Mouse (Mus musculus) MEL (cell line): ENCODE measurements around the gene Slc17a7.

Source experiments
- CTCF ChIP-seq, 3 experiments: IDR thresholded peaks in 2 of 3; conservative IDR thresholded peaks in 1 of 3; 2 replicates each; pipeline ENCODE4 v1.5.1; 2011 to 2012; ENCODE audit warnings: low read length in 3 of 3, low read depth in 2 of 3, mild to moderate bottlenecking in 2 of 3, improper control_type of control experiment in 1 of 3, inconsistent platforms in 1 of 3, mixed read lengths in 1 of 3, moderate library complexity in 1 of 3; ENCODE audit not compliant: control insufficient read depth in 1 of 3, insufficient read depth in 1 of 3, poor library complexity in 1 of 3, severe bottlenecking in 1 of 3
- EP300 ChIP-seq, 2 experiments: IDR thresholded peaks; 2 replicates each; pipeline ENCODE4 v1.6.1; 2011; ENCODE audit warnings: improper control_type of control experiment in 2 of 2, low read length in 2 of 2, low read depth in 1 of 2, mild to moderate bottlenecking in 1 of 2
- GABPA ChIP-seq: IDR thresholded peaks from 2 replicates; pipeline ENCODE4 v1.6.1; 2012; ENCODE audit warnings: low read depth, mild to moderate bottlenecking, inconsistent platforms, low read length, improper control_type of control experiment, moderate library complexity
- JUND ChIP-seq: IDR thresholded peaks from 2 replicates; pipeline ENCODE4 v1.6.1; 2011; ENCODE audit warnings: low read depth, mild to moderate bottlenecking, improper control_type of control experiment, low read length
- POLR2A ChIP-seq, 2 experiments: IDR thresholded peaks; 2 replicates each; pipeline ENCODE4 v1.6.1; 2011 to 2012; ENCODE audit warnings: low read length in 2 of 2, mild to moderate bottlenecking in 2 of 2, control low read depth in 1 of 2, improper control_type of control experiment in 1 of 2, low read depth in 1 of 2, moderate library complexity in 1 of 2; ENCODE audit not compliant: control insufficient read depth in 1 of 2, insufficient read depth in 1 of 2, poor library complexity in 1 of 2
- SMC3 ChIP-seq: IDR thresholded peaks from 2 replicates; pipeline ENCODE4 v1.6.1; 2011; ENCODE audit warnings: low read depth, low read length, improper control_type of control experiment
- ZC3H11A ChIP-seq: IDR thresholded peaks from 2 replicates; pipeline ENCODE4 v1.6.1; 2012; ENCODE audit warnings: low read depth, mild to moderate bottlenecking, inconsistent platforms, low read length, improper control_type of control experiment

- TF ChIP-seq ZC3H11A: no peak
- TF ChIP-seq JUND: peak; percentile 63
- peak in 1 of 2 experiments; percentile 52; a peak in 1 of 4 replicates for TF ChIP-seq POLR2A (IDR thresholded peaks at IDR 0.05; ENCODE audit: control insufficient read depth in 1 of 2, insufficient read depth in 1 of 2, low read depth in 1 of 2, low read length in 2 of 2, poor library complexity in 1 of 2)
- TF ChIP-seq EP300 (IDR thresholded peaks at IDR 0.05; ENCODE audit: low read depth in 1 of 2, low read length in 2 of 2): peak; percentile 97 to 98
- TF ChIP-seq CTCF (IDR thresholded peaks at IDR 0.05 in 2 of 3, conservative IDR thresholded peaks at IDR 0.05 in 1 of 3; ENCODE audit: control insufficient read depth in 1 of 3, insufficient read depth in 1 of 3, low read depth in 2 of 3, low read length in 3 of 3, poor library complexity in 1 of 3, severe bottlenecking in 1 of 3): no peak
- TF ChIP-seq SMC3: no peak
- no peak for TF ChIP-seq GABPA
Measured at GRCm38 (mm10) chr7:45137171-45138006, 26.4 kb upstream of the Slc17a7 start.
